Mouse (Mus musculus) forebrain, embryonic 10.5 days (tissue): ENCODE results near the gene Tmem169. TPM values are rescaled to one million over a fixed set of nuclear protein-coding genes. Genes with fewer than 3 reads are reported as not detected.
A peak's percentile ranks its signal among the peaks of the same experiment; 100 is the strongest.
"Not testable (repeated sequence)": the region's sequence is repeated elsewhere in the genome, so short reads cannot be mapped to it uniquely, and the experiment has no call there.

Experiments used
- DNase-seq: peaks from one replicate; pipeline ENCODE4 v3.0.0-alpha.2; 2017; ENCODE audit warnings: low spot score; ENCODE audit errors: extremely low spot score
- H3K27ac ChIP-seq: fragments of 300-500 bp; sonication (generic); 2 replicates; pipeline ENCODE4 v1.5.1; 2016; ENCODE audit warnings: mild to moderate bottlenecking
- H3K27me3 ChIP-seq: fragments of 300-500 bp; sonication (generic); 2 replicates; pipeline ENCODE4 v1.6.1; 2016; ENCODE audit warnings: mild to moderate bottlenecking; ENCODE audit not compliant: poor library complexity, severe bottlenecking
- H3K36me3 ChIP-seq: fragments of 300-500 bp; sonication (generic); replicated peaks from 2 replicates; pipeline ENCODE4 v1.6.1; 2016; ENCODE audit warnings: mild to moderate bottlenecking, moderate library complexity
- H3K4me1 ChIP-seq: fragments of 300-500 bp; sonication (generic); 2 replicates; pipeline ENCODE4 v1.6.1; 2016
- H3K4me3 ChIP-seq: fragments of 300-500 bp; sonication (generic); 2 replicates; pipeline ENCODE4 v1.5.1; 2016; ENCODE audit warnings: mild to moderate bottlenecking, moderate library complexity
- H3K9me3 ChIP-seq: fragments of 300-500 bp; sonication (generic); 2 replicates; pipeline ENCODE4 v1.6.1; 2016; ENCODE audit warnings: mild to moderate bottlenecking, moderate library complexity
- WGBS: fragments of 180-500 bp; shearing (Covaris S2); methylation state at CpG from one replicate; pipeline ENCODE4 v1.1.7; 2016; 5-methylcytosine and 5-hydroxymethylcytosine counted together
- polyA plus RNA-seq: library from polyadenylated mRNA; unstranded; fragments of >200 nt; fragmentation: Nextera tagmentation; extraction: Ambion mirVana; gene quantifications from 2 replicates; pipeline ENCODE4 v1.2.1, GENCODE M21; 2016

Tmem169 gene
- polyA plus RNA-seq = 3.1 and 3.3 TPM in 2 replicates

- Histone ChIP-seq H3K4me1 (peaks cover 26% of the 10 kb centered on the region), H3K27ac (peak within 1 kb of the TSS; percentile 88), H3K4me3 (peak within 1 kb of the TSS; percentile 68), H3K27me3 (peaks cover 16% of the 10 kb centered on the region), H3K9me3 (no peaks in the 10 kb centered on the region), H3K36me3 (no peaks in the 10 kb centered on the region)
- DNase-seq = peak; percentile 93
- under 1% methylated on average over 30 of the region's 30 CpGs for WGBS
Measured at GRCm38 (mm10) chr1:72283992-72284485, at the start of gene Tmem169, which contains the start of gene Pecr. TSS of gene Tmem169 (plus strand) at chr1:72284369. TSS of gene Pecr (minus strand) at chr1:72284314.

GRCm38 (mm10) chr1:72236363-72237006, 47.7 kb upstream of the Tmem169 start:
- peaks cover 35% of the 10 kb centered on the region for H3K27me3 ChIP-seq
- peak; percentile 82 for DNase-seq

GRCm38 (mm10) chr1:72237007-72237775, 47.0 kb upstream of the Tmem169 start:
- H3K4me3 ChIP-seq = peak overlapping the region; percentile 28; the same call in 1 of the 2 replicates
- WGBS = 8% methylated on average over 13 of the region's 13 CpGs
- no peak for DNase-seq

More at GRCm38 (mm10) chr1:72236363-72237006, 47.7 kb upstream of the Tmem169 start:
- WGBS = under 1% methylated on average over 37 of the region's 50 CpGs
- Histone ChIP-seq H3K27ac (peak overlapping the region; percentile 88), H3K4me1 (peaks cover 21% of the 10 kb centered on the region), H3K4me3 (peak overlapping the region; percentile 67)
- not testable (repeated sequence) for H3K36me3 ChIP-seq, H3K9me3 ChIP-seq

GRCm38 (mm10) chr1:72238016-72238580, 46.1 kb upstream of the Tmem169 start:
- 68% methylated on average over 10 of the region's 10 CpGs for whole genome bisulfite sequencing
- H3K4me1 ChIP-seq = peaks cover 21% of the 10 kb centered on the region
- no peak for DNase-seq
- H3K9me3 ChIP-seq = no peaks in the 10 kb centered on the region
- H3K4me3 ChIP-seq = no peak overlapping the region
- peaks cover 38% of the 10 kb centered on the region for H3K27me3 ChIP-seq
- H3K27ac ChIP-seq = no peak overlapping the region
- no peaks in the 10 kb centered on the region for H3K36me3 ChIP-seq

More at GRCm38 (mm10) chr1:72237007-72237775, 47.0 kb upstream of the Tmem169 start:
- Histone ChIP-seq H3K4me1 (peaks cover 21% of the 10 kb centered on the region), H3K9me3 (no peaks in the 10 kb centered on the region), H3K36me3 (no peaks in the 10 kb centered on the region), H3K27me3 (peaks cover 35% of the 10 kb centered on the region), H3K27ac (no peak overlapping the region)

GRCm38 (mm10) chr1:72239113-72239512, 45.1 kb upstream of the Tmem169 start:
- Histone ChIP-seq H3K27me3 (peaks cover 30% of the 10 kb centered on the region), H3K4me1 (peaks cover 23% of the 10 kb centered on the region)
- H3K9me3 ChIP-seq, DNase-seq, H3K36me3 ChIP-seq, H3K4me3 ChIP-seq, H3K27ac ChIP-seq: not testable (repeated sequence)
- 86% methylated on average over 3 of the region's 3 CpGs for WGBS

GRCm38 (mm10) chr1:72242581-72243143, 41.5 kb upstream of the Tmem169 start:
- Histone ChIP-seq H3K4me3 (no peak overlapping the region), H3K36me3 (no peaks in the 10 kb centered on the region), H3K4me1 (peaks cover 15% of the 10 kb centered on the region), H3K9me3 (no peaks in the 10 kb centered on the region), H3K27me3 (peaks cover 14% of the 10 kb centered on the region), H3K27ac (no peak overlapping the region)
- no peak for DNase-seq
- WGBS = 90% methylated on average over 5 of the region's 5 CpGs

- Histone ChIP-seq H3K36me3 (no peaks in the 10 kb centered on the region), H3K27me3 (peaks cover 8% of the 10 kb centered on the region; the same call in 1 of the 2 replicates), H3K4me1 (0 out of 2 replicates have a peak, but pooled peaks cover 8% of the 10 kb centered on the region), H3K4me3 (peak overlapping the region; percentile 56), H3K9me3 (no peaks in the 10 kb centered on the region), H3K27ac (peak overlapping the region; percentile 100)
- DNase-seq = peak; percentile 93
- WGBS = under 1% methylated on average over 47 of the region's 47 CpGs
Measured at GRCm38 (mm10) chr1:72243656-72244316, 40.4 kb upstream of the Tmem169 start.

- peak; percentile 74 for DNase-seq
- Histone ChIP-seq H3K27me3 (peaks cover 8% of the 10 kb centered on the region; the same call in 1 of the 2 replicates), H3K4me3 (peak overlapping the region; percentile 56; the same call in 1 of the 2 replicates), H3K4me1 (0 out of 2 replicates have a peak, but pooled peaks cover 8% of the 10 kb centered on the region), H3K27ac (0 out of 2 replicates have a peak overlapping the region, but pooled peaks have one; percentile 100), H3K36me3 (no peaks in the 10 kb centered on the region), H3K9me3 (no peaks in the 10 kb centered on the region)
- under 1% methylated on average over 12 of the region's 12 CpGs for WGBS
Measured at GRCm38 (mm10) chr1:72244317-72245036, 39.7 kb upstream of the Tmem169 start.

GRCm38 (mm10) chr1:72248226-72248737, 35.9 kb upstream of the Tmem169 start:
- not testable (repeated sequence) for H3K36me3 ChIP-seq, H3K27me3 ChIP-seq, DNase-seq, H3K9me3 ChIP-seq, H3K4me1 ChIP-seq, H3K4me3 ChIP-seq, H3K27ac ChIP-seq
- 50% methylated on average over 9 of the region's 9 CpGs for WGBS

GRCm38 (mm10) chr1:72251806-72252205, 32.4 kb upstream of the Tmem169 start:
- no peak for DNase-seq
- H3K4me3 ChIP-seq = no peak overlapping the region
- H3K9me3 ChIP-seq = no peaks in the 10 kb centered on the region
- 77% methylated on average over 1 of the region's 1 CpGs for WGBS
- peaks cover 28% of the 10 kb centered on the region for H3K4me1 ChIP-seq
- no peak overlapping the region for H3K27ac ChIP-seq
- H3K27me3 ChIP-seq = no peaks in the 10 kb centered on the region
- no peaks in the 10 kb centered on the region for H3K36me3 ChIP-seq

GRCm38 (mm10) chr1:72253881-72254491, 30.2 kb upstream of the Tmem169 start:
- Histone ChIP-seq H3K27me3 (peaks cover 11% of the 10 kb centered on the region), H3K36me3 (no peaks in the 10 kb centered on the region), H3K27ac (peak overlapping the region; percentile 97), H3K4me1 (peaks cover 33% of the 10 kb centered on the region), H3K9me3 (no peaks in the 10 kb centered on the region), H3K4me3 (peak overlapping the region; percentile 49)
- no peak for DNase-seq
- 33% methylated on average over 11 of the region's 11 CpGs for WGBS
